Mouse (Mus musculus) MEL (cell line): ENCODE measurements around the gene Rgs17. TPM values are rescaled to one million over a fixed set of nuclear protein-coding genes. Genes with fewer than 3 reads are reported as not detected.

Experiments
- DNase-seq: peaks from one replicate; pipeline ENCODE4 v3.0.0; 2011; ENCODE audit warnings: low read depth, low spot score
- H3K27ac ChIP-seq: 2 replicates; pipeline ENCODE4 v1.5.1; 2012; ENCODE audit warnings: low read depth, mild to moderate bottlenecking, control low read depth, low read length, moderate library complexity; ENCODE audit not compliant: control insufficient read depth
- H3K27me3 ChIP-seq, 2 experiments: fragments of 150-350 bp in 1 of 2; sonication (generic) in 1 of 2; 2 replicates each; pipeline ENCODE4 v1.6.1; 2012; ENCODE audit warnings: low read length in 2 of 2, mild to moderate bottlenecking in 2 of 2, improper control_type of control experiment in 1 of 2, moderate library complexity in 1 of 2; ENCODE audit not compliant: insufficient read depth in 2 of 2, control insufficient read depth in 1 of 2
- H3K36me3 ChIP-seq, 2 experiments: 2 replicates each; pipeline ENCODE4 v1.6.1; 2012 to 2014; ENCODE audit warnings: low read length in 2 of 2, improper control_type of control experiment in 1 of 2, inconsistent platforms in 1 of 2, mild to moderate bottlenecking in 1 of 2; ENCODE audit not compliant: insufficient read depth in 2 of 2, control insufficient read depth in 1 of 2
- H3K4me1 ChIP-seq, 2 experiments: fragments of 150-350 bp in 1 of 2; sonication (generic) in 1 of 2; 2 replicates each; pipeline ENCODE4 v1.6.1; 2012; ENCODE audit warnings: low read length in 2 of 2, improper control_type of control experiment in 1 of 2, mild to moderate bottlenecking in 1 of 2; ENCODE audit not compliant: insufficient read depth in 2 of 2, control insufficient read depth in 1 of 2
- H3K4me3 ChIP-seq, 2 experiments: fragments of 150-350 bp in 1 of 2; sonication (generic) in 1 of 2; 2 replicates each; pipeline ENCODE4 v1.5.1; 2012; ENCODE audit warnings: low read depth in 2 of 2, low read length in 2 of 2, mild to moderate bottlenecking in 2 of 2, moderate library complexity in 2 of 2, control low read depth in 1 of 2, improper control_type of control experiment in 1 of 2; ENCODE audit not compliant: control insufficient read depth in 1 of 2, insufficient read depth in 1 of 2
- H3K79me2 ChIP-seq: 2 replicates; pipeline ENCODE4 v1.6.1; 2012; ENCODE audit warnings: mild to moderate bottlenecking, low read length, moderate library complexity; ENCODE audit not compliant: control insufficient read depth, poor library complexity, insufficient read depth
- H3K9ac ChIP-seq: 2 replicates; pipeline ENCODE4 v1.6.1; 2012; ENCODE audit warnings: low read depth, mild to moderate bottlenecking, control low read depth, low read length, moderate library complexity; ENCODE audit not compliant: control insufficient read depth, poor library complexity, severe bottlenecking
- H3K9me3 ChIP-seq: fragments of 150-350 bp; sonication (generic); replicated peaks from 2 replicates; pipeline ENCODE4 v1.6.1; 2012; ENCODE audit warnings: mild to moderate bottlenecking, low read length, improper control_type of control experiment, moderate library complexity; ENCODE audit not compliant: insufficient read depth
- CHD1 ChIP-seq: IDR thresholded peaks from 2 replicates; pipeline ENCODE4 v1.6.1; 2012; ENCODE audit warnings: low read depth, mild to moderate bottlenecking, inconsistent platforms, low read length, improper control_type of control experiment
- CTCF ChIP-seq, 3 experiments: IDR thresholded peaks in 2 of 3; conservative IDR thresholded peaks in 1 of 3; 2 replicates each; pipeline ENCODE4 v1.5.1; 2011 to 2012; ENCODE audit warnings: low read length in 3 of 3, low read depth in 2 of 3, mild to moderate bottlenecking in 2 of 3, improper control_type of control experiment in 1 of 3, inconsistent platforms in 1 of 3, mixed read lengths in 1 of 3, moderate library complexity in 1 of 3; ENCODE audit not compliant: control insufficient read depth in 1 of 3, insufficient read depth in 1 of 3, poor library complexity in 1 of 3, severe bottlenecking in 1 of 3
- EP300 ChIP-seq, 2 experiments: IDR thresholded peaks; 2 replicates each; pipeline ENCODE4 v1.6.1; 2011; ENCODE audit warnings: improper control_type of control experiment in 2 of 2, low read length in 2 of 2, low read depth in 1 of 2, mild to moderate bottlenecking in 1 of 2
- ETS1 ChIP-seq: IDR thresholded peaks from 2 replicates; pipeline ENCODE4 v1.6.1; 2012; ENCODE audit warnings: low read depth, mild to moderate bottlenecking, inconsistent platforms, low read length, improper control_type of control experiment, moderate library complexity
- GATA1 ChIP-seq: IDR thresholded peaks from 2 replicates; pipeline ENCODE4 v1.6.1; 2011; ENCODE audit warnings: low read depth, low read length, improper control_type of control experiment
- KAT2A ChIP-seq: conservative IDR thresholded peaks from 2 replicates; pipeline ENCODE4 v1.6.1; 2012; ENCODE audit warnings: low read depth, low read length, improper control_type of control experiment, inconsistent platforms
- MAFK ChIP-seq: IDR thresholded peaks from 2 replicates; pipeline ENCODE4 v1.6.1; 2011; ENCODE audit warnings: low read depth, mild to moderate bottlenecking, low read length, improper control_type of control experiment, borderline replicate concordance
- MAZ ChIP-seq: IDR thresholded peaks from 2 replicates; pipeline ENCODE4 v1.6.1; 2012; ENCODE audit warnings: low read depth, mild to moderate bottlenecking, inconsistent platforms, low read length, improper control_type of control experiment
- MXI1 ChIP-seq: IDR thresholded peaks from 2 replicates; pipeline ENCODE4 v1.6.1; 2011; ENCODE audit warnings: mild to moderate bottlenecking, low read depth, low read length, improper control_type of control experiment
- MYB ChIP-seq: IDR thresholded peaks from 2 replicates; pipeline ENCODE4 v1.6.1; 2011; ENCODE audit warnings: mild to moderate bottlenecking, low read depth, low read length, improper control_type of control experiment
- MYC ChIP-seq: IDR thresholded peaks from 2 replicates; pipeline ENCODE4 v1.6.1; 2011; ENCODE audit warnings: low read depth, mild to moderate bottlenecking, low read length, improper control_type of control experiment, moderate library complexity
- NRF1 ChIP-seq: IDR thresholded peaks from 2 replicates; pipeline ENCODE4 v1.6.1; 2014; ENCODE audit warnings: low read depth, mild to moderate bottlenecking, inconsistent platforms, low read length, improper control_type of control experiment, moderate library complexity; ENCODE audit not compliant: poor library complexity, insufficient read depth, severe bottlenecking
- POLR2A ChIP-seq, 2 experiments: IDR thresholded peaks; 2 replicates each; pipeline ENCODE4 v1.6.1; 2011 to 2012; ENCODE audit warnings: low read length in 2 of 2, mild to moderate bottlenecking in 2 of 2, control low read depth in 1 of 2, improper control_type of control experiment in 1 of 2, low read depth in 1 of 2, moderate library complexity in 1 of 2; ENCODE audit not compliant: control insufficient read depth in 1 of 2, insufficient read depth in 1 of 2, poor library complexity in 1 of 2
- RCOR1 ChIP-seq: IDR thresholded peaks from 2 replicates; pipeline ENCODE4 v1.6.1; 2012; ENCODE audit warnings: low read depth, mild to moderate bottlenecking, inconsistent platforms, low read length, improper control_type of control experiment
- TAL1 ChIP-seq: IDR thresholded peaks from 2 replicates; pipeline ENCODE4 v1.6.1; 2012; ENCODE audit warnings: mild to moderate bottlenecking, inconsistent platforms, low read length, moderate library complexity, mixed read lengths
- TBP ChIP-seq: IDR thresholded peaks from 2 replicates; pipeline ENCODE4 v1.8.0; 2011; ENCODE audit warnings: low read depth, low read length, improper control_type of control experiment
- TCF12 ChIP-seq: IDR thresholded peaks from 2 replicates; pipeline ENCODE4 v1.6.1; 2014; ENCODE audit warnings: low read depth, mild to moderate bottlenecking, inconsistent platforms, low read length, improper control_type of control experiment, moderate library complexity
- UBTF ChIP-seq: IDR thresholded peaks from 2 replicates; pipeline ENCODE4 v1.6.1; 2012; ENCODE audit warnings: low read depth, mild to moderate bottlenecking, inconsistent platforms, low read length, improper control_type of control experiment, moderate library complexity, borderline replicate concordance; ENCODE audit not compliant: insufficient read depth
- USF1 ChIP-seq: IDR thresholded peaks from 2 replicates; pipeline ENCODE4 v1.6.1; 2014; ENCODE audit warnings: low read depth, mild to moderate bottlenecking, inconsistent platforms, low read length, improper control_type of control experiment, moderate library complexity
- ZNF384 ChIP-seq: IDR thresholded peaks from 2 replicates; pipeline ENCODE4 v1.6.1; 2012; ENCODE audit warnings: low read depth, mild to moderate bottlenecking, inconsistent platforms, low read length, improper control_type of control experiment
- polyA plus RNA-seq, 2 experiments: library from polyadenylated mRNA; stranded (reverse) in 1 of 2; unstranded in 1 of 2; fragments of >175 nt in 1 of 2; fragments of >200 nt in 1 of 2; gene quantifications; 2 replicates each; pipeline versions ENCODE4 v1.2.1 to v1.2.4; 2012; ENCODE audit warnings: low replicate concordance in 2 of 2, low read depth in 1 of 2; ENCODE audit not compliant: insufficient read length in 2 of 2, insufficient read depth in 1 of 2, missing spikeins in 1 of 2
- total RNA-seq: library from RNA; depleted of rRNA; stranded (reverse); fragments of 300-350 nt; gene quantifications from 2 replicates; pipeline ENCODE4 v1.2.3, GENCODE M21; 2012

The Rgs17 gene
- total and polyA plus RNA-seq, 3 experiments: not detected

DNA sequence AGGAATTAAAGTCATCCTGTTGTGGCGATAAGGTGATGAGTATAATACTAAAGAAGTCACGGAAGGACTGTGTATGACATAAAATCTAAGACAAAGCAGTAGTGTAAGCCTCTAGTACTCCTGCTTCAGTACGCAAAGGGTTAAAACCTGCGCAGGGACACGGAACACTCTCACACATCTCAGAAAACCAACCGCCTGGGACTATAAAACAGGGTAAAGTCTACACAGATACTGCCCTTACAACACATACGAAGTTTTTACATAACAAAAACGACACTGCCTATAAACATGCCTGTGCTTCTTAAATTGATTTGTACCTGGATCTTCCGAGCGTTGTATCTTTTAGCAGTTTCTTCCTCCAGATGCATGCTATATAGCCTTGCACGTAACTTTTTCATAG lies 108.5 kb downstream of the Rgs17 start (continued):
- TF ChIP-seq RCOR1: no peak
- TF ChIP-seq USF1: no peak

DNA sequence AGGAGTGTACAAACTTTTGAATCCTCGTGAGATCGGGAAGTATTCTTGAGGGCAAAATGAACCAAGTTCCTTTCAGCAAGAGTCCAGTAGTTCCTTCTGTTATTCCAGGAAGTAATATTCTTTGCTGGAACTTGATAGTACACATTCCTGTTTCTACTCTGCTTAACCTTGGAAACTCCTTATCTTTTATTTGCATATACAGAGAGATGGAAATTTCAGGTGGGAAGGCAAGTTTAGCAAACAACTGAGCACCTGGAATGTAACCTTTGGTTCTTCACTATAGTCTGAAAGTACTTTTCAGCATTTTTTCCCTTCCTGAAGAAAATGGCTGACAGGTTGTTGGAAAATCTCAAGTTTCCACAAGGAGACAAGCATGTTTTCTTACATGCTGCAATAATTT lies 114.5 kb downstream of the Rgs17 start:
- Histone ChIP-seq H3K4me1 (peaks cover 0 to 7% of the 10 kb centered on the region in 2 experiments; a peak in 2 of 4 replicates), H3K4me3 (peak overlapping the region in 1 of 2 experiments; percentile 60; a peak in 2 of 4 replicates), H3K27me3 (no peaks in the 10 kb centered on the region), H3K36me3 (peaks cover 0 to 17% of the 10 kb centered on the region in 2 experiments; a peak in 3 of 4 replicates), H3K9ac (peak overlapping the region; percentile 95), H3K79me2 (peaks cover 26% of the 10 kb centered on the region), H3K9me3 (no peaks in the 10 kb centered on the region), H3K27ac (peak overlapping the region; percentile 86)
- no peak for DNase-seq
- no peak for TF ChIP-seq ZNF384
- TF ChIP-seq GATA1: 0 out of 2 replicates have a peak, but pooled peaks have one; percentile 9

DNA sequence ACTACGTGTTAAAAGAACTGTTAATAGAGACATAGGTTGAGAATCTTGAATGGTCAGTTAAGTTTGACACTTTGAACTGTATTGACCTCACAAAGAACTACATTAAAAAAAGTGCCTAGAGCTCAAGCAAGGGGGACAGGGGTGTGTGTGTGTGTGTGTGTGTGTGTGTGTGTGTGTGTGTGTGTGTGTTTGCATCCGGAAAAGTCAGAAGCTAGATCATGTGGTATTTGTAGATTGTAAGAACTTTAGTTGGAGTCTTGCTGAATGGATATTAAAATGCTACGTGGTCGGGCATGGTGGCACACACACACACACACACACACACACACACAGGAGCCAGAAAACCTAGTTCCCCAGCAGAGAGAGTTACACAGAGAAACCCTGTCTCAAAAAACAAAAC lies 115.2 kb downstream of the Rgs17 start:
- Histone ChIP-seq H3K4me1 (peaks cover 0 to 12% of the 10 kb centered on the region in 2 experiments; a peak in 2 of 4 replicates), H3K4me3 (peak overlapping the region; percentile 55 to 60), H3K9ac (peak overlapping the region; percentile 95), H3K36me3 (peaks cover 3 to 24% of the 10 kb centered on the region in 2 experiments; a peak in 3 of 4 replicates), H3K79me2 (peaks cover 33% of the 10 kb centered on the region), H3K27ac (peak overlapping the region; percentile 86), H3K9me3 (no peaks in the 10 kb centered on the region), H3K27me3 (no peaks in the 10 kb centered on the region)
- TF ChIP-seq TAL1 (peak; percentile 15; the same call in 1 of the 2 replicates), MAZ (no peak), CHD1 (no peak; the same call in 1 of the 2 replicates), NRF1 (no peak), USF1 (peak; percentile 60), MYB (no peak), MAFK (no peak), TCF12 (0 out of 2 replicates have a peak, but pooled peaks have one; percentile 10), MXI1 (peak; percentile 27; the same call in 1 of the 2 replicates), ETS1 (peak; percentile 46; the same call in 1 of the 2 replicates), POLR2A (IDR thresholded peaks at IDR 0.05; ENCODE audit: control insufficient read depth in 1 of 2, insufficient read depth in 1 of 2, low read depth in 1 of 2, low read length in 2 of 2, poor library complexity in 1 of 2) (0 out of 4 replicates have a peak, but pooled peaks of 1 of the 2 experiments have one; percentile 19), UBTF (no peak), TBP (no peak), EP300 (IDR thresholded peaks at IDR 0.05; ENCODE audit: low read depth in 1 of 2, low read length in 2 of 2) (no peak; a peak in 1 of 4 replicates), ZNF384 (peak; percentile 75), MYC (0 out of 2 replicates have a peak, but pooled peaks have one; percentile 18), KAT2A (no peak), RCOR1 (no peak), CTCF (IDR thresholded peaks at IDR 0.05 in 2 of 3, conservative IDR thresholded peaks at IDR 0.05 in 1 of 3; ENCODE audit: control insufficient read depth in 1 of 3, insufficient read depth in 1 of 3, low read depth in 2 of 3, low read length in 3 of 3, poor library complexity in 1 of 3, severe bottlenecking in 1 of 3) (no peak)
- DNase-seq: peak; percentile 71
